Mouse (Mus musculus): ENCODE data around the gene Tcp10c. TPM values are rescaled to one million over a fixed set of nuclear protein-coding genes. Genes with fewer than 3 reads are reported as not detected.

Gene Tcp10c
- not detected for polyA plus RNA-seq (2017; shearing (Covaris generic))

DNA sequence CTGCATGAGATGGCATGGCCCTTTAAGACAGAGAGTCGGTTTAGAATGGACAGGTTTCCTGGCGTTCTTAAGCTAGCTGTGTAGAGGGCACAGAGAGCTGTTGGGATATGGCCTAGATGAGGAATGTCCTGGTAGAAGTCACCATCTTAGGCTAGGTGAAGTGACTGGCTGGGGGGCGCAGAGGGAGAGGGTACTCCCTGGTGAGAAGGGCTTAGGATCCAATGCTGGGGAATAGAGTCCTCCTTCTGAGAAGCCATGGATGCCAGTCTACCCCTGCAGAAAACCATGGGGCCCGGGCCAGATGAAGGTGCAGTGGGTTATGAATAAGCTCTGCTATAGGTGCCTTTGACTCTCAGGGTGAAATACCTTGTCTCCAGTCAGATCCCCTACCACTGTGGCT lies at the start of gene Tcp10c:
Gene Tcp10c, plus strand, starts transcription at position 52 of the 400 bp plus-strand sequence.

Other genes starting within 250 kb of the Tcp10c start
- gene Unc93a, start 222.8 kb upstream of the Tcp10c start, polyA plus RNA-seq (2017; shearing (Covaris generic)): 0.18 TPM
- 0.71 TPM for gene Smok2a, start 133.4 kb upstream of the Tcp10c start, polyA plus RNA-seq (2017; shearing (Covaris generic))
- gene Smok2b, start 124.3 kb upstream of the Tcp10c start, polyA plus RNA-seq (2017; shearing (Covaris generic)): 1.9 TPM

Data from effector memory CD4-positive, alpha-beta T cell, adult 7 months (primary cell).